Mouse (Mus musculus) spleen, adult 2 months (tissue): Measurements from ENCODE around the gene Aldh16a1.

Experiments
- CTCF ChIP-seq: fragments of 200-500 bp; IDR thresholded peaks from 2 replicates; pipeline ENCODE4 v1.5.1; 2011; ENCODE audit warnings: mild to moderate bottlenecking, inconsistent platforms; ENCODE audit not compliant: insufficient read depth, insufficient read length, insufficient replicate concordance; ENCODE audit errors: extremely low read depth
- POLR2A ChIP-seq: fragments of 200-500 bp; IDR thresholded peaks from 2 replicates; pipeline ENCODE4 v1.6.1; 2011; ENCODE audit warnings: low read depth, low read length, inconsistent platforms

DNA sequence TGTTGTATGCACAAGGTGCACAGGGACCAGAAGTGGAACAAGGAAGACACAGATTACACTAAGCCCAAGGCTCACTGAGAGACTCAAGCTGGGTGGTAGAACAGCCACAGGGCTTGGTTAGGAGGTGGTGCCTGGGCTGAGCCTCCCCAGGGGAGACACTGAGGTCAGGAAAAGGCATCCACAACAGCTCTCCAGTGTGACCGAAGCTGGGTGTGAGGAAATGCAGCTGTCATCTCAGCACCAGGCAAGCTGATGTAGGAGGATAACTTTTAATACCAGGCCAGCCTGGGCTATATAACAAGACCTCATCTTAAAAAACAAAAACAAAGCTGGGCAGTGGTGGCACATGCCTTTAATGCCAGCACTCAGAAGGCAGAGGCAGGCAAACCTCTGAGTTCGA is 36.8 kb upstream of the Aldh16a1 start:
- TF ChIP-seq CTCF: no peak
- TF ChIP-seq POLR2A: no peak
